Mouse (Mus musculus) layer of hippocampus, postnatal 36 days (tissue): ENCODE data around the gene Pdia3. TPM values are rescaled to one million over a fixed set of nuclear protein-coding genes. Genes with fewer than 3 reads are reported as not detected.
"Not testable (repeated sequence)": the region's sequence is repeated elsewhere in the genome, so short reads cannot be mapped to it uniquely, and the experiment has no call there.

Experiments
- DNase-seq, 2 experiments: peaks; one replicate each; pipeline ENCODE4 v3.0.0; 2022
- total RNA-seq, 2 experiments: library from RNA; stranded (reverse); gene quantifications; 2 replicates each; pipeline ENCODE4 v1.2.3; 2021

Pdia3 gene
- total RNA-seq, 2 experiments from 2014 or later: 219 to 255 TPM

GRCm38 (mm10) chr2:121443068-121443349, 29.4 kb downstream of the Pdia3 start:
- DNase-seq: no peak

- no peak for DNase-seq
These were observed 30.6 kb downstream of the Pdia3 start, which contains the start of gene Ell3 for GRCm38 (mm10) chr2:121444178-121444577. Gene Ell3 (minus strand): TSS chr2:121444278.

- no peak for DNase-seq
These were observed 31.5 kb downstream of the Pdia3 start for GRCm38 (mm10) chr2:121445117-121445516.

- DNase-seq: no peak
These were observed 32.9 kb downstream of the Pdia3 start for GRCm38 (mm10) chr2:121446506-121446905.

- DNase-seq: no peak
These were observed 33.4 kb downstream of the Pdia3 start for GRCm38 (mm10) chr2:121447006-121447405.

- no peak for DNase-seq
These were observed 34.6 kb downstream of the Pdia3 start for GRCm38 (mm10) chr2:121448136-121448535.

- DNase-seq: peak; percentile 98 to 99
These were observed 35.4 kb downstream of the Pdia3 start, which contains the start of gene Serf2 for GRCm38 (mm10) chr2:121448739-121449535. Gene Serf2 (plus strand): TSS chr2:121449195.

- DNase-seq: no peak
These were observed 36.0 kb downstream of the Pdia3 start for GRCm38 (mm10) chr2:121449545-121450011.

GRCm38 (mm10) chr2:121450093-121450492, 36.5 kb downstream of the Pdia3 start:
- DNase-seq: no peak

GRCm38 (mm10) chr2:121452361-121452760, 38.8 kb downstream of the Pdia3 start:
- DNase-seq: no peak

GRCm38 (mm10) chr2:121452990-121453389, 39.4 kb downstream of the Pdia3 start, which contains the start of gene Hypk:
Gene Hypk (plus strand): TSS chr2:121453290.
- no peak for DNase-seq

- DNase-seq: no peak
These were observed 40.3 kb downstream of the Pdia3 start for GRCm38 (mm10) chr2:121453917-121454316.

- DNase-seq: no peak
These were observed 42.0 kb downstream of the Pdia3 start for GRCm38 (mm10) chr2:121455534-121455933.

GRCm38 (mm10) chr2:121456692-121457642, 43.4 kb downstream of the Pdia3 start, which contains the start of gene Serinc4:
Gene Serinc4 (minus strand): TSS chr2:121456781.
- peak; percentile 80 to 86 for DNase-seq

- no peak for DNase-seq
These were observed 46.5 kb downstream of the Pdia3 start for GRCm38 (mm10) chr2:121460071-121460470.

GRCm38 (mm10) chr2:121468982-121469381, 55.4 kb downstream of the Pdia3 start:
- DNase-seq: not testable (repeated sequence)

GRCm38 (mm10) chr2:121472783-121473182, 59.2 kb downstream of the Pdia3 start:
- DNase-seq: not testable (repeated sequence)

- DNase-seq: peak; percentile 76 to 82
These were observed 60.0 kb downstream of the Pdia3 start, which contains the start of gene Mfap1b for GRCm38 (mm10) chr2:121473301-121474179. Gene Mfap1b (minus strand): TSS chr2:121474067.

- no peak for DNase-seq
These were observed 60.6 kb downstream of the Pdia3 start for GRCm38 (mm10) chr2:121474180-121474535.

GRCm38 (mm10) chr2:121475306-121475705, 61.7 kb downstream of the Pdia3 start:
- not testable (repeated sequence) for DNase-seq

- DNase-seq: no peak
These were observed 64.1 kb downstream of the Pdia3 start for GRCm38 (mm10) chr2:121477491-121478266.
